Mouse (Mus musculus) cerebellum, adult (tissue): ENCODE measurements around the gene Ube4b.
"Not testable (repeated sequence)": the region's sequence is repeated elsewhere in the genome, so short reads cannot be mapped to it uniquely, and the experiment has no call there.

Source experiments
- ATAC-seq: cut with Nextera tagmentation; 2 replicates; pipeline ENCODE4 v1.9.2; 2017; ENCODE audit warnings: mild to moderate bottlenecking, moderate library complexity, mixed read lengths; ENCODE audit not compliant: insufficient number of reproducible peaks, low FRiP score, low TSS enrichment

The Ube4b gene

DNA sequence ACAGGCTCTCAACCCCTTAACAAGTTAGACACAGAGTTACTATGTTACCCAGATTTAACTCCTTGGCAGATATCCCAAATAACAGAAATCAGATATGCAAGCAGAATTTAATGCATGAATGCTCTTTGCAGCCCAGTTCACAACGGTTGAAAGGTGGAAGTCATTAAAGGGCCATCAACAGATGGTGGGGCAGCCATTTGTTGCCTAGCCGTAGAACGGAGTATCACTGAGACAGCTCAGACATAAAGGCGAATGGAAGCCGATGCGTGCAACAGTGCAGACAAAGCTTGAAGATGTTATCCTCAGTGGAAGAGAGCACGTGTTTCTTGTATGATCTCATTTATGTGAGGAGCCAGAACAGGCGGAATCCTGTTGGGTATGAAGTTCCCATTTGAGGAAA is 14.0 kb upstream of the Ube4b start:
- no peak for ATAC-seq

GRCm38 (mm10) chr4:149431887-149432286 is 5.3 kb upstream of the Ube4b start:
- not testable (repeated sequence) for ATAC-seq

DNA sequence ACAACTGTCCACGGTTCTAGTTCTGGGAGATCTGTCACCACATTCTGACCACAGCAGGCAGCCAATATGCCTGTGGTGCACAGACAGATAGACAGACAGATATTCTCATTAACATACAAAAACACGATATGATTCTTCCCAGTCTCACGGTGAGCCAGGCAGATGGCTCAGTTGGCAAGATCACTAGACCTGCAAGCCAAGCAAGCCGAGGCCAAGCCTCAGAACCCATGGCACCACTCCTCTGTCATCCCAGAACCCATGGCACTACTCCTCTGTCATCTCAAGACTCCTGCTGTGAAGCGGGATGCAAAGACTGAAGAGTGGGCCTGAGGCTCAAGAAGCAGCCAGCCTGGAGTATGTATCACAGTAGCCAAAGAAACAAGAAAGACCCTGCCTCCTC is 3.0 kb upstream of the Ube4b start:
- ATAC-seq: peak; percentile 73

GRCm38 (mm10) chr4:149425801-149426292 is 702 bp downstream of the Ube4b start:
- ATAC-seq: peak; percentile 32

- no peak for ATAC-seq
Measured at GRCm38 (mm10) chr4:149424755-149425154, 1.8 kb downstream of the Ube4b start.

DNA sequence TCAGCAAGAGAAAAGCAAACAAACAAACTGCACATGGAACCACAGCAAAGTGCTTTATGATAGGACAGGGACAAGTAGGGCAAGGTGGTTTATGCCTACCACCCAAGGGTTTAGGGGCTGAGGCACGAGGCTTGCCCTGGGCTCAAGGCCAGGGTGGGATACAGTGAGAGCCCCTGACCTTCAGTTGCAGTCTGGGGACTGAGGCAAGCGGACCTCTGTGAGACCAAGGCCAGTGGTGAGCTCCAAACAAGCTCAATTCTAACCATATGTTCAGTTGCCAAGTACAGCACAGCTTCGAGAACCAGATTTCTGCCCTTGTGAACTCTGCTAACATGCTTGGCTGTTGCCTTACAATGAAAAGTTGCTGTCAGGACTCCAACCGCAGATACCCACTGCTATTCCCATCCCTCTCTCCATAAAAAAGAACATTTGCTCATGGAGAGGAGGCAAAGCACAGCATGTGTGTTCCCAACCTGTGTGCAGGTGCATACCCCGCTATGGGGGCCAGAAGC is 8.6 kb downstream of the Ube4b start:
- no peak for ATAC-seq

DNA sequence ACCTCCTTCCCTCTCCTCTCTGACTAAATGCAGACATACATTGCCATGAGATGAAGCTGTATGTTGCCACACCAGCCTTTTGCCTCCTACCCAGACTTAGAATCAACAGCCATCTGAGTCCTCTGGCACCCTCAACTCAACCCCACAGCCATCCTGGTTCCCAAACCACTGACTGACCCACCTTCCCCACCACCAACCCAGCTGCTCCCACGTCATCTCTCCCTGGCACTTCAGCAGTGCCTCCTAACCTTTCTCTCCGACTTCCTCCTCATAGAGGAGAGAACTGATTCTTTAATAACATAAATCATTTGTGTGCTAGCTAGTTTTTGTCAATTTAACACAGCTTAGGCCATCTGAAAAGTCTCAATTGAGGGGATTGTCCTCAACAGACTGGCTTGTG is 9.6 kb downstream of the Ube4b start:
- ATAC-seq: no peak

DNA sequence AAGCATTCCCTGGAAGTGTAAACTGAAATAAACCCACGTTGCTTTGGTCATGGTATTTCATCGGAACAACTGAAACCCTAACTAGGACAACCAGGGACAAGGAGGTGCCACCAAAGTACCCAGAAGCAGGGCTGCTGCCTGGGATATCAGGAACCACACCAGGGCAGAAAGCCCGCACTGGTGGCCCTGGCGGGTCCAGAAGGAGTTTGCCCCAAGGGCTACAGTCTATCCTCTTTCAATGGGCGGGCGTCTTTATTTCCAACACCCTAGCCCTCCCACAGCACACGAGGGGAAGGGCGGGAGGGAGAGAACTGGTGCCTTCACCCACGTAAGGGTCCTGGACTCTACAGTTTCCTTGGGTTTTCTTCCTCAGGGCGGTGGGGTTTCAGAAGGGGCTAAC is 10.1 kb downstream of the Ube4b start:
- ATAC-seq: no peak

- ATAC-seq: no peak; the same call in 1 of the 2 replicates
Measured at GRCm38 (mm10) chr4:149415651-149416169, 10.8 kb downstream of the Ube4b start.

GRCm38 (mm10) chr4:149414259-149414658 is 12.3 kb downstream of the Ube4b start:
- no peak for ATAC-seq

GRCm38 (mm10) chr4:149409759-149410158 is 16.8 kb downstream of the Ube4b start:
- no peak for ATAC-seq

DNA sequence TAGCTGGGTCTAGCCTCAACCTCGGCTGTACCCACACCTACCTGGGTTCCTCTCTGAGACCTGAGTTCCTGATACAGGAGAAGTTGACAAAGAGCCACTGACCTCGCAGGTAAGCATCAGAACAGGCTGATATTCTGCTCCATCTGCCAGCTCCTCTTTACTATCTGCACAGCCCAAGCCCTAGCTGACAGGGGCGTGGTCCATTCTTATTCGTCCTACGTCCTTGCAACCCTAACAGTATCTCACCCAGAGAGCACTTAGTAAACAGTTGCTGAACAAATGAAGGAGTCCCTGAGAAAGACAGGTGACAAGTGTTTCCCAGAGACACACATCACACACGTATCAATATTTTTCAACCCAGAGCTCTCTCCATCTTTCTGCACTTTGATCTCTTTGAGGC is 18.2 kb downstream of the Ube4b start:
- no peak for ATAC-seq

DNA sequence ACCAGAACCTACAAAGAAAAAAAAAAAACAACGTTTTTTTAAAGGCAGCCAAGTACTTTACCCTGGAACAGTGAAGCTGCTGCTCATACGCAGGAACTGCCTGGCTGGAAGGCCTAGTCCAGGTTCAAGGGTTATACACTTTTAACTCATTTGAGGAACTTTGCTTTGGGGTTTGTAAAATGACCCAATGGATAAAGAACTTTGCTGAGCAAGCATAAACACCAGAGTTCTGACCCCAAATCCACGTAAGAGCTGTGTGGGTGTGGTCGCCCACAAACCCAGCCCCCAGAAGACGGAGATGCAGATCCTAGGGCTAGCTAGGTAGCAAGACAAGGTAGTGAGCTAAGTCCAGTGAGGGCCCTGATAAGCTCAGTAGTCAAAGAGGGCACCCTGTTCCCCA is 19.1 kb downstream of the Ube4b start:
- ATAC-seq: no peak

DNA sequence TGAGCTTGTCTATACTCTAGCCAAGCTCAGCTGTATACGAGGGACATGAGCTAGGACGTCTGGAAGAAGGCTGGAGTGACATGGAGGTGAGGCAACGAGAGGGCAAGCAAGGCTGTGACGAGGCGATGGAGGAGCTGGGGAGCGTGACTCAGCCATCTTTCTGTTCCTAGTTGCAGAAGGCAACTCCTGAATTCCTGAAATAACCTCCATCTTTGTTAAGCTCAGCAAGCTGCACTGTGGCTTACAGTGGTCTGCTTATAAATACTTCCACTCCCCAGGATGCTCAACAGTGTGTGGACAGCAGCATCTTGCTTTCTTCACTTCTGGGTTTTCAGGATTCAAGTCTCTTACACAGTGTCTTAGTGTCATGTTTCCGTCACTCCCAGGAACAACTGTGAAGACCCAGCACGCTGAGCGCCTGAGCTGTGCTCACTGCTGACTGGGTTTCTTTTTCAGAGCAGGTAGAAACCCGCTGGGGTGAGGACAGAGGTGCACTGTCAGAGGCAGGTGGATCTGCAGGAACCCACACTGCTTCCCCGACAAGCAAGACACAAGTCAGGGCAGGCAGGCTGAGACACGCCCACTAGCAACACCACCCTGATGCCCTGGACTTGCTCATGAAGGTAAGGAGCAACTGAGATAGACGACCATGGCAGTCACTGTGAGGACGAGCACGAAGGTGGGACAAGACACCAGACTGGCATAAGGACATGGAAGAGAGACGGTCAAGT is 20.7 kb downstream of the Ube4b start:
- no peak for ATAC-seq

- ATAC-seq: no peak
Measured at GRCm38 (mm10) chr4:149404640-149405465, 21.7 kb downstream of the Ube4b start.

DNA sequence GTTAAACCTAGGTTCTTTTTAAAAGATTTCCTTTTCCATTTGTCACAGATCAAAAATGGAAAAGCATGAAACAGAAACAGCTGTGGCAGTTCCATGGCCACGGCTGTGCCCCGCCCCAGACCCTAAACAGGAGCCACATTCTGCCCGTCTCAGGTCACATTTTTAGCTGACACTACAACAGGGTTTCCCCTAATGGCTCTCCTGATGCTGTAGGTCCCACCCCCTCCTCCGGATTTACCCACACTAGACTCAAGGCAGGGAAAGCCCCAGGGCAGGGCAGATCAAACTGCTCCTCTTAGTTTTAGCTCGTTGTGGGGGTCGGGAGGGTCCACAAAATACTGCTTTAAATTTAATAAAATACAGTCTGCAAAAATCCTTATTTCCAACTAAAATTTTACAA is 23.5 kb downstream of the Ube4b start:
- ATAC-seq: no peak

GRCm38 (mm10) chr4:149401591-149401982 is 25.0 kb downstream of the Ube4b start:
- no peak for ATAC-seq

DNA sequence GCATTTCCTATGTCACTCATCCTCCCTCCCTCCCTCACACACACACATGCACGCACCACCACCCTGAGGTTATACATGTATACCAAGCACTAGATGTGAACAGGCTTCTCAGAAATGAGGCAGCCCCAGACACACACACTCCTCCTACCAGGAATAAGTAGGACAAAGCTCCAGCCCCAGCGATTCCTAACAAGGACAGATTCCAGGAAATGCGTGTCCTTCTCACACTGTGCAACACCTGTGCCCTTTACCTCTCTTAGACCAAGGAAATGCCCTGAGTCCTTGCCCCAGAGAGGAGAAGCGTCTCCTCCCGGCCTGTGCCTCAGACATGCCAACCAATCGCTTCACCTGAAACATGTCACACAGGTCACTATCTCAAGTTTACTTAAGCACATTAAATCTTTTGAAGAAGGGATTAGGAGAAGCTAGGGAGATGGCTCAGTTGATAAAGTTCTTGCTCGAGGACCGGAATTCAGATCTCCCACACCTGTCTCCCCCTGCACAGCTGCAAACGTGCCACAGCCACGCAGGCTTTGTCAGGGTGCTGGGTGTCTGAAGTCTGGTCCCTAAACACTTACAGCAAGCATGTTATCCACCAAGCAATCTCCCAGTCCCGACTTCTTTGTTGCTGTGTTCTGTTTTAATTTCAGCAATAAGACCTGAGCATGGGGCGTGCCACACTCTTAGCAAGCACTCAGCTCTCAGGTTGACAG is 25.5 kb downstream of the Ube4b start:
- ATAC-seq: peak; percentile 42; the same call in 1 of the 2 replicates

- no peak for ATAC-seq
Measured at GRCm38 (mm10) chr4:149399331-149399910, 27.1 kb downstream of the Ube4b start.

GRCm38 (mm10) chr4:149398181-149398735 is 28.3 kb downstream of the Ube4b start:
- ATAC-seq: no peak
